In the genomic region with DNA sequence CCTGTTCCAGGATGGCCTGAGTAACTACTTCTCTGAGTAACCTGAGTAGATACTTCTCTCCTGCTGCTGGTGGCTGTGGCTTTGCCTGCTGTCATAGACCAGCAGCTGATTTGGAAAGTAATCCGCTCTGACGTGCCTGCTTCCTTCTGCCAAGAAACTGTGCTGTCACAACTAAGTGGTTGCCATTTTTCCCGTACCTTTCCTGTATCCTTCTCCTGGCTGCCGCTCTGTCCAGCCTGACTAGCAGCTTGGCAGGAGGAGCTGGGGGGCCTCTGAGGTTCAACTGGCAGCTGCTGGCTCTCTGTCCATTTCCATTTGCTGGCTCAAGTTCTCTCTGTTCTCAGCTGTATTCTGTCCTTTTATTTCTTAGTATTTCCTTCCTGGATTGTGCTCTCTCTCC, we compare ENCODE assay signal across 8 mouse cellular contexts.
DNase-seq lines count a peak whose midpoint lies in the region; ATAC-seq lines count a peak whose summit lies in the region.

No protein-coding gene starts in this region.

- no peaks in the 10 kb centered on the region for H3K27me3 ChIP-seq in embryonic facial prominence, embryonic 13.5 days
- no peaks in the 10 kb centered on the region for H3K27me3 ChIP-seq in intestine, embryonic 16.5 days (replicated peaks; ENCODE audit: control insufficient read depth, insufficient read depth, low read length)

- intact Hi-C loops in heart, postnatal 25 days (cut with DNase I), result loop anchor here (5.0 kb wide), 1 partner anchor 34 kb away; no protein-coding TSS in a partner anchor

- H3K9ac ChIP-seq in embryonic facial prominence, embryonic 13.5 days, result no peak overlapping the region
- no peak overlapping the region for H3K9ac ChIP-seq in intestine, embryonic 16.5 days (ENCODE audit: low read depth, low read length)

- peaks cover 7% of the 10 kb centered on the region for H3K4me1 ChIP-seq in embryonic facial prominence, embryonic 13.5 days
- H3K4me1 ChIP-seq in intestine, embryonic 16.5 days (ENCODE audit: control insufficient read depth, insufficient read depth, low read length), result no peaks in the 10 kb centered on the region

- no peaks in the 10 kb centered on the region for H3K9me3 ChIP-seq in embryonic facial prominence, embryonic 13.5 days
- H3K9me3 ChIP-seq in intestine, embryonic 16.5 days (ENCODE audit: control insufficient read depth, low read length), result no peaks in the 10 kb centered on the region

- H3K4me3 ChIP-seq in embryonic facial prominence, embryonic 13.5 days, result no peak overlapping the region
- no peak overlapping the region for H3K4me3 ChIP-seq in intestine, embryonic 16.5 days (ENCODE audit: low read length)

- 51% methylated on average over 4 of the region's 4 CpGs for WGBS in embryonic facial prominence, embryonic 13.5 days
- WGBS in intestine, embryonic 16.5 days, result 69% methylated on average over 4 of the region's 4 CpGs

- H3K27ac ChIP-seq in embryonic facial prominence, embryonic 13.5 days, result 0 out of 2 replicates have a peak overlapping the region, but pooled peaks have one; percentile 22
- no peak overlapping the region for H3K27ac ChIP-seq in intestine, embryonic 16.5 days (ENCODE audit: low read length)

- H3K4me2 ChIP-seq in embryonic facial prominence, embryonic 13.5 days, result no peak overlapping the region
- H3K4me2 ChIP-seq in intestine, embryonic 16.5 days (ENCODE audit: low read depth, low read length), result no peak overlapping the region

- DNase-seq in layer of hippocampus, adult 9-11 months, result peak; percentile 10
- DNase-seq in layer of hippocampus, adult 11-12 months (ENCODE audit: low spot score), result no peak
- peak; percentile 72 for DNase-seq in heart, postnatal 25 days (ENCODE audit: low spot score)
- peak; percentile 69 for DNase-seq in lung, postnatal 36 days
- DNase-seq in urinary bladder, postnatal 10 days (ENCODE audit: low spot score), result no peak

- ATAC-seq in cerebellum, adult (ENCODE audit: insufficient number of reproducible peaks, low FRiP score, low TSS enrichment), result peak; percentile 91
- ATAC-seq in embryonic facial prominence, embryonic 13.5 days (ENCODE audit: insufficient number of reproducible peaks, insufficient read depth, low FRiP score, low TSS enrichment, low read depth), result 0 out of 2 replicates have a peak, but pooled peaks have one; percentile 26
- ATAC-seq in intestine, embryonic 16.5 days, result no peak

- H3K36me3 ChIP-seq in embryonic facial prominence, embryonic 13.5 days, result peaks cover 29% of the 10 kb centered on the region
- peaks cover 5% of the 10 kb centered on the region; the same call in 1 of the 2 replicates for H3K36me3 ChIP-seq in intestine, embryonic 16.5 days (ENCODE audit: control insufficient read depth, insufficient read depth, low read length)

Comparison
In these comparisons a context has a peak if more than half of its experiments do, and no peak if none do; other contexts are left out.
1. DNase-seq: peak in layer of hippocampus, adult 9-11 months (single experiment), heart, postnatal 25 days (single experiment) and lung, postnatal 36 days (single experiment); none in layer of hippocampus, adult 11-12 months (single experiment) and urinary bladder, postnatal 10 days (single experiment).